11 mouse cellular contexts compared by ENCODE assay signal in the genomic region with DNA sequence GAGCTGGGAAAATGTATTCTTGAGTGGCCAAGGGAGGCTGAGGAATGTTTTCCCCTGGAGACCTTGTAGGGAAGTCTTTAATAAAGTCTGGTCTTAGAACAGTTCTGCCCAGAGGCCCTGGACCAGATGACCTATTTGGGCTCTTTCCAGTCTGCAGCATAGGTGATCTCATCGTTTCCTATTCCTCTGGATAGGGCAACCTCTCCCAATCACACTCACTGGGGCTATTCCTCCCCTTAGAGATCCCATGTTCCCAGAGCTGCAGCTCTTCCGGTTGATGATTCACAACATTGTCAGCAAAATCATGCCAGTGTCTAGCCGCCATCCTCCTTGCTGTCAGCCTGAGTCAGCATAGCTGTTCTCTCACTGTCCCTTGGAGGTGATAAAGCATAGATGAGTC.
A peak's percentile ranks its signal among the peaks of the same experiment; 100 is the strongest.
DNase-seq lines count a peak whose midpoint lies in the region; ATAC-seq and TF ChIP-seq lines count a peak whose summit lies in the region.
"Had no signal": no experiment of that assay in that cellular context is flagged by ENCODE, and none has a peak within 500 bp of the region (broad histone marks: within the 10 kb centered on the region; RNA-seq: fewer than 3 reads in every experiment).

No protein-coding gene starts in this region.

- no peak for TF ChIP-seq CTCF in kidney, adult 2 months (conservative IDR thresholded peaks at IDR 0.05; ENCODE audit: insufficient read depth, insufficient read length, low read depth, low read length)
- no peak for TF ChIP-seq CTCF in embryonic fibroblast, embryonic 13.5 days (IDR thresholded peaks at IDR 0.05; ENCODE audit: borderline replicate concordance, insufficient read depth, low read length)

- ATAC-seq in erythroid progenitor cell, adult 5-6 weeks (replicated peaks; ENCODE audit: low FRiP score, poor library complexity, severe bottlenecking) = no peak
- no peak for ATAC-seq in inflammation-experienced regulatory T-cells, adult 6 months

- WGBS in kidney, adult 2 months = 11% methylated on average over 3 of the region's 3 CpGs

- no peak overlapping the region for H3K27ac ChIP-seq in kidney, adult 2 months (ENCODE audit: insufficient read depth, low read depth, low read length)
- H3K27ac ChIP-seq in embryonic fibroblast, embryonic 13.5 days (ENCODE audit: insufficient read depth, low read length) = peak overlapping the region; percentile 87; the same call in 1 of the 2 replicates
- H3K27ac ChIP-seq: hindbrain, embryonic 14.5 days had no signal

- H3K4me3 ChIP-seq in kidney, adult 2 months (ENCODE audit: insufficient read depth, low read depth, low read length) = no peak overlapping the region
- no peak overlapping the region for H3K4me3 ChIP-seq in embryonic fibroblast, embryonic 13.5 days (ENCODE audit: insufficient read depth, low read length)

- H3K36me3 ChIP-seq in kidney, adult 2 months (ENCODE audit: control insufficient read depth, insufficient read depth, low read length) = no peaks in the 10 kb centered on the region

- TF ChIP-seq POLR2A in kidney, adult 2 months (IDR thresholded peaks at IDR 0.05; ENCODE audit: low read depth, low read length) = no peak
- TF ChIP-seq POLR2A in embryonic fibroblast, embryonic 13.5 days (IDR thresholded peaks at IDR 0.05; ENCODE audit: low read depth, low read length) = no peak

- H3K27me3 ChIP-seq in kidney, adult 2 months (replicated peaks; ENCODE audit: control insufficient read depth, insufficient read depth, low read length) = no peaks in the 10 kb centered on the region

- DNase-seq in adrenal gland, adult 2 months = peak; percentile 61
- no peak for DNase-seq in adrenal gland, postnatal 25 days
- peak; percentile 60 for DNase-seq in kidney, adult 2 months
- no peak for DNase-seq in kidney, postnatal 4 days
- DNase-seq in 3134 (ENCODE audit: extremely low read depth, insufficient read length, low spot score) = peak; percentile 65
- DNase-seq: gastrocnemius, postnatal 25 days; thymus, adult 2 months had no signal

- H3K4me1 ChIP-seq in kidney, adult 2 months (ENCODE audit: control insufficient read depth, insufficient read depth, low read length) = peaks cover 3% of the 10 kb centered on the region; the same call in 1 of the 2 replicates
- H3K4me1 ChIP-seq in embryonic fibroblast, embryonic 13.5 days (ENCODE audit: control insufficient read depth, insufficient read depth, low read length) = peaks cover 7% of the 10 kb centered on the region

Comparison
In these comparisons a context has a peak if more than half of its experiments do, and no peak if none do; other contexts are left out.
1. DNase-seq: peak in adrenal gland, adult 2 months (single experiment), kidney, adult 2 months (single experiment) and 3134 (single experiment); none in adrenal gland, postnatal 25 days (single experiment) and kidney, postnatal 4 days (0 of 2).